29 mouse cellular contexts compared by ENCODE assay signal in the genomic region with DNA sequence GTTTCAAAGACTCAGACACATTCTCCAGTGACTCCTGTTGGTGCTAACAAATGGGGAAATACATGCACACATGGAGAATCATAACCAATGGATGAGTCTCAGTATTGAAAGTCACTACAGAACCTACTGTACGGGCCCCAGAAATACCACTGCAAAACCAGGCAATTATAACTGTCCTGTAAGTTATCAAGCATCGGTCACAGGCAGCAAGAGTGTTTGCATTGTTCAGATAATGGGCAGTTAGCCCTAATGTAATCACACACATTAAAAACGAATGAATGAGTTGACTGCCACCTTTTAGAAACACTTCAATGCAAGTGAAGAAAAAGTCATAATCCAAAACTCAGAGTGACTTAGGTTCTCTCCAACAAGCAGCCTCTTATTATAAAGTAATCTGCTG.
DNase-seq lines count a peak whose midpoint lies in the region; ATAC-seq and TF ChIP-seq lines count a peak whose summit lies in the region.
"Had no signal": no experiment of that assay in that cellular context is flagged by ENCODE, and none has a peak within 500 bp of the region (broad histone marks: within the 10 kb centered on the region; RNA-seq: fewer than 3 reads in every experiment).

No protein-coding gene starts in this region.

- TF ChIP-seq CTCF in intestine, postnatal 0 days (IDR thresholded peaks at IDR 0.05; ENCODE audit: low read depth) = no peak

- H3K9ac ChIP-seq in liver, embryonic 11.5 days (ENCODE audit: low read depth, low read length) = no peak overlapping the region
- H3K9ac ChIP-seq in liver, embryonic 13.5 days = no peak overlapping the region
- no peak overlapping the region for H3K9ac ChIP-seq in intestine, postnatal 0 days (ENCODE audit: low read depth, low read length)
- H3K9ac ChIP-seq: embryonic facial prominence, embryonic 12.5 days; heart, embryonic 13.5 days; hindbrain, embryonic 15.5 days; limb, embryonic 15.5 days; lung, embryonic 15.5 days; midbrain, embryonic 13.5 days; neural tube, embryonic 13.5 days; stomach, embryonic 15.5 days had no signal

- peak; percentile 81 for ATAC-seq in liver, embryonic 11.5 days (replicated peaks; ENCODE audit: low FRiP score)
- ATAC-seq in liver, embryonic 13.5 days (ENCODE audit: low read depth) = peak; percentile 81
- ATAC-seq in megakaryocyte progenitor cell, adult 5-6 weeks (replicated peaks; ENCODE audit: poor library complexity) = peak; percentile 89
- ATAC-seq in intestine, postnatal 0 days = no peak
- ATAC-seq: activated CD4-positive, CD25-positive, alpha-beta regulatory T cell, adult 4 months; midbrain, embryonic 13.5 days had no signal

- no peaks in the 10 kb centered on the region for H3K27me3 ChIP-seq in liver, embryonic 11.5 days (replicated peaks; ENCODE audit: control insufficient read depth, insufficient read depth, low read length)
- no peaks in the 10 kb centered on the region for H3K27me3 ChIP-seq in liver, embryonic 13.5 days
- H3K27me3 ChIP-seq in intestine, postnatal 0 days (replicated peaks; ENCODE audit: control insufficient read depth, insufficient read depth, low read length) = no peaks in the 10 kb centered on the region
- H3K27me3 ChIP-seq: embryonic facial prominence, embryonic 12.5 days; heart, embryonic 13.5 days; hindbrain, embryonic 15.5 days; limb, embryonic 15.5 days; lung, embryonic 15.5 days; midbrain, embryonic 13.5 days; neural tube, embryonic 13.5 days; stomach, embryonic 15.5 days had no signal

- peaks cover 16% of the 10 kb centered on the region for H3K4me1 ChIP-seq in liver, embryonic 11.5 days (replicated peaks; ENCODE audit: control insufficient read depth, insufficient read depth, low read length)
- H3K4me1 ChIP-seq in liver, embryonic 13.5 days (replicated peaks) = peaks cover 28% of the 10 kb centered on the region
- peaks cover 2% of the 10 kb centered on the region; the same call in 1 of the 2 replicates for H3K4me1 ChIP-seq in intestine, postnatal 0 days (replicated peaks; ENCODE audit: control insufficient read depth, insufficient read depth, low read length)
- H3K4me1 ChIP-seq: embryonic facial prominence, embryonic 12.5 days; limb, embryonic 15.5 days; lung, embryonic 15.5 days; midbrain, embryonic 13.5 days had no signal

- no peak overlapping the region for H3K27ac ChIP-seq in liver, embryonic 11.5 days (ENCODE audit: low read depth, low read length)
- 0 out of 2 replicates have a peak overlapping the region, but pooled peaks have one; percentile 5 for H3K27ac ChIP-seq in liver, embryonic 13.5 days
- H3K27ac ChIP-seq in intestine, postnatal 0 days (ENCODE audit: low read depth, low read length) = no peak overlapping the region
- H3K27ac ChIP-seq: embryonic facial prominence, embryonic 12.5 days; gastrocnemius, adult 2 months; heart, embryonic 13.5 days; hindbrain, embryonic 15.5 days; kidney, postnatal 0 days; limb, embryonic 10.5 days; limb, embryonic 15.5 days; lung, embryonic 15.5 days; midbrain, embryonic 13.5 days; neural tube, embryonic 13.5 days; stomach, embryonic 15.5 days had no signal

- DNase-seq in liver, embryonic 11.5 days (ENCODE audit: low spot score) = no peak
- DNase-seq in liver = no peak
- DNase-seq in liver, embryonic 13.5 days = peak; percentile 37
- DNase-seq in gastrocnemius, postnatal 25 days = no peak
- no peak for DNase-seq in left cerebral cortex, adult 8-10 months (ENCODE audit: low spot score in 2 of 2)
- DNase-seq: adrenal gland, adult 2 months; B cell, adult 2 months; cerebellum, adult 11 months; cerebellum, adult 9-10 months; cerebellum, postnatal 36 days; gastrocnemius, adult 2 months; heart, postnatal 10 days; kidney, adult 2 months; kidney, postnatal 4 days; right cerebral cortex, postnatal 25 days; thymus, postnatal 14 days had no signal

- no peak overlapping the region for H3K4me3 ChIP-seq in liver, embryonic 11.5 days (ENCODE audit: low read depth, low read length)
- H3K4me3 ChIP-seq in liver, embryonic 13.5 days (replicated peaks) = no peak overlapping the region
- no peak overlapping the region for H3K4me3 ChIP-seq in intestine, postnatal 0 days (ENCODE audit: low read depth, low read length)
- H3K4me3 ChIP-seq: embryonic facial prominence, embryonic 12.5 days; gastrocnemius, adult 2 months; heart, embryonic 13.5 days; hindbrain, embryonic 15.5 days; limb, embryonic 10.5 days; limb, embryonic 15.5 days; lung, embryonic 15.5 days; midbrain, embryonic 13.5 days; neural tube, embryonic 13.5 days; stomach, embryonic 15.5 days had no signal

- H3K36me3 ChIP-seq in liver, embryonic 11.5 days (ENCODE audit: control insufficient read depth, insufficient read depth, low read length) = no peaks in the 10 kb centered on the region; the same call in 1 of the 2 replicates
- H3K36me3 ChIP-seq in liver, embryonic 13.5 days = peaks cover 31% of the 10 kb centered on the region
- 0 out of 2 replicates have a peak, but pooled peaks cover 3% of the 10 kb centered on the region for H3K36me3 ChIP-seq in intestine, postnatal 0 days (ENCODE audit: control insufficient read depth, insufficient read depth)
- H3K36me3 ChIP-seq: embryonic facial prominence, embryonic 12.5 days; heart, embryonic 13.5 days; hindbrain, embryonic 15.5 days; limb, embryonic 10.5 days; limb, embryonic 15.5 days; lung, embryonic 15.5 days; midbrain, embryonic 13.5 days; neural tube, embryonic 13.5 days; stomach, embryonic 15.5 days had no signal

- H3K4me2 ChIP-seq in liver, embryonic 11.5 days = peak overlapping the region; percentile 29; the same call in 1 of the 2 replicates
- no peak overlapping the region for H3K4me2 ChIP-seq in liver, embryonic 13.5 days
- no peak overlapping the region for H3K4me2 ChIP-seq in intestine, postnatal 0 days (replicated peaks; ENCODE audit: low read depth)
- H3K4me2 ChIP-seq: embryonic facial prominence, embryonic 12.5 days; heart, embryonic 13.5 days; hindbrain, embryonic 15.5 days; limb, embryonic 15.5 days; lung, embryonic 15.5 days; midbrain, embryonic 13.5 days; neural tube, embryonic 13.5 days; stomach, embryonic 15.5 days had no signal

- WGBS in liver, embryonic 11.5 days = 44% methylated on average over 3 of the region's 3 CpGs
- 10% methylated on average over 3 of the region's 3 CpGs for WGBS in liver, embryonic 13.5 days (ENCODE audit: insufficient replicate concordance)
- 28% methylated on average over 3 of the region's 3 CpGs for WGBS in intestine, postnatal 0 days

- H3K9me3 ChIP-seq in liver, embryonic 11.5 days (ENCODE audit: control insufficient read depth, low read length) = no peaks in the 10 kb centered on the region
- no peaks in the 10 kb centered on the region for H3K9me3 ChIP-seq in liver, embryonic 13.5 days (replicated peaks)
- no peaks in the 10 kb centered on the region for H3K9me3 ChIP-seq in intestine, postnatal 0 days (ENCODE audit: control insufficient read depth)
- H3K9me3 ChIP-seq: embryonic facial prominence, embryonic 12.5 days; heart, embryonic 13.5 days; hindbrain, embryonic 15.5 days; limb, embryonic 10.5 days; limb, embryonic 15.5 days; lung, embryonic 15.5 days; midbrain, embryonic 13.5 days; neural tube, embryonic 13.5 days; stomach, embryonic 15.5 days had no signal
